Mouse (Mus musculus) thymus, adult 2 months (tissue): ENCODE data around the gene Arap1. TPM values are rescaled to one million over a fixed set of nuclear protein-coding genes. Genes with fewer than 3 reads are reported as not detected.

Experiments used
- DNase-seq: peaks from one replicate; pipeline ENCODE4 v3.0.0; 2021
- H3K27ac ChIP-seq: fragments of 200-500 bp; 2 replicates; pipeline ENCODE4 v1.5.1; 2012; ENCODE audit warnings: low read length, control low read depth; ENCODE audit not compliant: control insufficient read depth, insufficient read depth
- H3K27me3 ChIP-seq: fragments of 200-500 bp; 2 replicates; pipeline ENCODE4 v1.6.1; 2012; ENCODE audit warnings: mild to moderate bottlenecking, low read length, moderate library complexity, mixed read lengths; ENCODE audit not compliant: control insufficient read depth, insufficient read depth
- H3K36me3 ChIP-seq: fragments of 200-500 bp; 2 replicates; pipeline ENCODE4 v1.6.1; 2012; ENCODE audit warnings: mild to moderate bottlenecking, low read length, moderate library complexity; ENCODE audit not compliant: control insufficient read depth, insufficient read depth
- H3K4me1 ChIP-seq: fragments of 200-500 bp; replicated peaks from 2 replicates; pipeline ENCODE4 v1.6.1; 2012; ENCODE audit warnings: low read length; ENCODE audit not compliant: control insufficient read depth, insufficient read depth
- H3K4me3 ChIP-seq: fragments of 200-500 bp; 2 replicates; pipeline ENCODE4 v1.5.1; 2012; ENCODE audit warnings: mild to moderate bottlenecking, low read length, control low read depth, moderate library complexity; ENCODE audit not compliant: control insufficient read depth, insufficient read depth
- CTCF ChIP-seq: fragments of 200-500 bp; IDR thresholded peaks from 2 replicates; pipeline ENCODE4 v1.5.1; 2012; ENCODE audit warnings: mild to moderate bottlenecking, control low read depth, low read length, moderate library complexity, borderline replicate concordance; ENCODE audit not compliant: control insufficient read depth, poor library complexity, insufficient read depth; ENCODE audit errors: extremely low read depth
- POLR2A ChIP-seq: fragments of 200-500 bp; IDR thresholded peaks from 2 replicates; pipeline ENCODE4 v1.6.1; 2012; ENCODE audit warnings: mild to moderate bottlenecking, low read length, control low read depth, moderate library complexity; ENCODE audit not compliant: control insufficient read depth, poor library complexity, insufficient read depth; ENCODE audit errors: extremely low read depth
- WGBS: fragments of 180-500 bp; shearing (Covaris S2); methylation state at CpG from one replicate; pipeline ENCODE4 v1.1.7; 2018; 5-methylcytosine and 5-hydroxymethylcytosine counted together
- polyA plus RNA-seq: library from polyadenylated mRNA; depleted of rRNA; stranded (reverse); fragments of >200 nt; gene quantifications from 2 replicates; pipeline ENCODE4 v1.2.3, GENCODE M21; 2012

The Arap1 gene
- polyA plus RNA-seq, 1 experiment = 225 TPM

DNA sequence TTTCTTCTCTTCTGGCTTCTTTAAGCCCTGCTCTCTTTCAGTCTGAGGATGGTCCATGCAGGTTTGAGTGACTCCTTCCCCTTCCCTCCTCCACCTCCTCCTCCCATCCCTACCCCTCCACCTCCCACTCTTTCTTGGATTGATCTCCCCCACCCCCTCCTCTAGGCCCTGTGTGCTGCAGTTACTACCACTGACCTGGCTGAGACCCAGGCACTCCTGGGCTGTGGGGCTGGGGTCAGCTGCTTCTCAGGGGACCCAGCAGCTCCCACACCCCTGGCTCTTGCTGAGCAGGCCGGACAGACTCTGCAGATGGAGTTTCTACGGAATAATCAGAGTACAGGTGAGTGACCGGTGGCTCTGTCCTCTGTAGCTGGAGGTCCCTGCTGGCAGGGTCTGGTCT is 46.7 kb downstream of the Arap1 start:
- H3K27me3 ChIP-seq = no peaks in the 10 kb centered on the region
- TF ChIP-seq POLR2A = no peak
- no peaks in the 10 kb centered on the region for H3K4me1 ChIP-seq
- H3K36me3 ChIP-seq = peaks cover 48% of the 10 kb centered on the region
- no peak overlapping the region for H3K27ac ChIP-seq
- 99% methylated on average over 3 of the region's 3 CpGs for WGBS
- no peak for DNase-seq
- H3K4me3 ChIP-seq = no peak overlapping the region

DNA sequence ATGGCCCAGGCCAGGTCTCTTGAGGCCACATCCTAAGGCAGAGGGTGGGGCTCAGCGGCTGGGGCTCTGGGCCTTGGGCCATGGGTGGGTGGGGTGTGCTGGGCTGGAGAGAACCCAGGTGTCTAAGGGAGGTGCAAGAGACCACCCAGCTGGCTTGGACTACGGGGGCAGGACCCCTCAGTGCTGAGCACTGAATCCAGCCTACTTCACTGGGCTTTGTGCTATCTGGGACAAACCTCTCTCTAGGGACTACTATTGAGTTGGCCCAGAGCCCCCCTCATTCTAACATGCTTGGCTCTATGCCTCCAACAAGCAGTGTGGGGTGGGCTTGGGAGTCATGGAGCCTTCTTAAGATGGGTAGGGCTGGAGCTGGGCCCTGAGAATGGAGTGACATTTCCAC is 47.6 kb downstream of the Arap1 start:
- Histone ChIP-seq H3K27me3 (no peaks in the 10 kb centered on the region), H3K36me3 (peaks cover 56% of the 10 kb centered on the region), H3K27ac (no peak overlapping the region), H3K4me3 (no peak overlapping the region), H3K4me1 (no peaks in the 10 kb centered on the region)
- 89% methylated on average over 2 of the region's 2 CpGs for WGBS
- no peak for DNase-seq
- TF ChIP-seq CTCF (no peak), POLR2A (no peak)

DNA sequence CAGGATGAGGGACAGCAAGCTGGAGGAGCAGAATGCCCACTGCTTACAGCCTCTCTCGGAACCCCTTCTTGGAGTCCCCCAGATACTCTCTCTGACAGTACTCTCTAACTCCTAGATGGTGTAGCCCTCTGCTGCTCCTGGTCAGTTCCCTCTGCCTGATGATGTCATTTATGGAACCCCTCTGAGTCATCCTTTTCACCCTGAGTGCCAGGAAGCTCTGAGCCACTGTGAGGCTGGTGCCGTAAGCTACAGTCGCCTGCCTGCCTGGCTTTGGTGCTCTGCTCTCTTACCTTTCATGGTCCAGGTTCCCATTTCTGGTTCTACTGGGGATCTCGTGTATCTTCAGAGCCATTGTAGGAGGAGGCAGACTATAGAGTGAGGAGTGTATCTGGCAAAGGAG is 49.3 kb downstream of the Arap1 start:
- H3K4me3 ChIP-seq = no peak overlapping the region
- H3K4me1 ChIP-seq = no peaks in the 10 kb centered on the region
- no peaks in the 10 kb centered on the region for H3K27me3 ChIP-seq
- no peak for DNase-seq
- no peak overlapping the region for H3K27ac ChIP-seq
- WGBS = 98% methylated on average over 4 of the region's 4 CpGs
- peaks cover 67% of the 10 kb centered on the region for H3K36me3 ChIP-seq
- TF ChIP-seq POLR2A (no peak), CTCF (no peak)

GRCm38 (mm10) chr7:101401510-101401909 is 53.6 kb downstream of the Arap1 start:
- WGBS = 89% methylated on average over 7 of the region's 7 CpGs
- no peak for DNase-seq
- H3K27me3 ChIP-seq = no peaks in the 10 kb centered on the region
- peaks cover 72% of the 10 kb centered on the region for H3K36me3 ChIP-seq
- no peak for TF ChIP-seq POLR2A
- no peak for TF ChIP-seq CTCF
- no peak overlapping the region for H3K4me3 ChIP-seq
- no peak overlapping the region for H3K27ac ChIP-seq
- H3K4me1 ChIP-seq = no peaks in the 10 kb centered on the region

DNA sequence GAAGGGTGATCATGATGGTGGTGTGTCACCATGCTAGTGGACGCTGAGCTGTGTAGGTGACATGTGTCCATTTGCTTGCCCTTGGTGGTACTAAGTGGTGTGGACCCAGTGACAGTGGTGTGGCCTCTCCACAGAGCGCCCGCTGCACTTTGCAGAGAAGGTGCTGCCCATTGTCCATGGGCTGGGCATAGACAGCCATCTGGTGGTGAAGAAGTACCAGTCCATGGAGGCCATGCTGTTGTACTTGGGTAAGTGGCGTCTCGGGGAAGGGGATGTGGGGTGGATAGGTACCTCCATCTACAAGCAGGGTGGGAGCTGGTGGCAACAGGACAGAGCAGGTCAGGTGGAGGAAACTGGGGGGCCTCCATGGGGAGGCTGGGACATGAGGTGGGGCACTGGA is 56.0 kb downstream of the Arap1 start:
- peaks cover 63% of the 10 kb centered on the region for H3K36me3 ChIP-seq
- DNase-seq = no peak
- no peaks in the 10 kb centered on the region for H3K27me3 ChIP-seq
- no peak overlapping the region for H3K27ac ChIP-seq
- WGBS = over 99% methylated on average over 5 of the region's 5 CpGs
- H3K4me1 ChIP-seq = no peaks in the 10 kb centered on the region
- no peak overlapping the region for H3K4me3 ChIP-seq
- TF ChIP-seq POLR2A = no peak
- no peak for TF ChIP-seq CTCF

- Histone ChIP-seq H3K36me3 (peaks cover 13% of the 10 kb centered on the region; the same call in 1 of the 2 replicates), H3K27ac (no peak within 1 kb of the TSS), H3K4me1 (no peaks in the 10 kb centered on the region), H3K4me3 (no peak within 1 kb of the TSS), H3K27me3 (no peaks in the 10 kb centered on the region)
- DNase-seq = no peak
- 85% methylated on average over 11 of the region's 11 CpGs for WGBS
- no peak for TF ChIP-seq POLR2A
- no peak for TF ChIP-seq CTCF
Measured at GRCm38 (mm10) chr7:101410267-101410936, 62.5 kb downstream of the Arap1 start, which contains the start of gene Gm45837. Gene Gm45837, plus strand, starts transcription at chr7:101410886.

DNA sequence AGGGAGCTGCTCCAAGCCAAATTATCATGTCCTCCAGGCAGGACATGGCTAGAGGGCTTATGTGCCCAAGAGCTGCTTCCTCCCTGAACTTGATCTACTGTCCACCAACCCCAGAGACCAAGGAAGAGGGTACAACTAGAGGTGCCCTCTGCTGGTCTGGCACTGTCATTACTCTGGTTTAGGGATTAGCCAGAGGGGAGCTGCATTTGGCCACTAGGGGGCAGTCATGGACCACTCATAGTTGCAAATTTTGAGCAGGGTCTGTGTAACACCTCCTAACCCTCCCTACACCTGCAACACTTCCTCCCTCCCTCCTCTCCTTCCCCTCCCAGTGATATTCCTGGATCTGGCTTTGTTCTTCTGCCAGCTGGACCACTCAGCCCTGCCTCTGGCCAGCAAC is 64.9 kb downstream of the Arap1 start:
- Histone ChIP-seq H3K4me1 (no peaks in the 10 kb centered on the region), H3K27ac (no peak overlapping the region), H3K27me3 (no peaks in the 10 kb centered on the region), H3K36me3 (peaks cover 10% of the 10 kb centered on the region; the same call in 1 of the 2 replicates), H3K4me3 (no peak overlapping the region)
- TF ChIP-seq POLR2A = no peak
- peak; percentile 75; the same call in 1 of the 2 replicates for TF ChIP-seq CTCF
- DNase-seq = peak; percentile 85
